Mouse (Mus musculus): Measurements from ENCODE around the gene Wrap53.
A peak's percentile ranks its signal among the peaks of the same experiment; 100 is the strongest.
"Not testable (repeated sequence)": the region's sequence is repeated elsewhere in the genome, so short reads cannot be mapped to it uniquely, and the experiment has no call there.

Wrap53 gene

GRCm38 (mm10) chr11:69580091-69580514 lies at the start of gene Wrap53, which contains the start of gene Trp53:
TSS of gene Wrap53 (minus strand) at chr11:69580255.
TSS of gene Trp53 (plus strand) at chr11:69580359.
- peak; percentile 93 for DNase-seq (ENCODE audit: low spot score)

DNA sequence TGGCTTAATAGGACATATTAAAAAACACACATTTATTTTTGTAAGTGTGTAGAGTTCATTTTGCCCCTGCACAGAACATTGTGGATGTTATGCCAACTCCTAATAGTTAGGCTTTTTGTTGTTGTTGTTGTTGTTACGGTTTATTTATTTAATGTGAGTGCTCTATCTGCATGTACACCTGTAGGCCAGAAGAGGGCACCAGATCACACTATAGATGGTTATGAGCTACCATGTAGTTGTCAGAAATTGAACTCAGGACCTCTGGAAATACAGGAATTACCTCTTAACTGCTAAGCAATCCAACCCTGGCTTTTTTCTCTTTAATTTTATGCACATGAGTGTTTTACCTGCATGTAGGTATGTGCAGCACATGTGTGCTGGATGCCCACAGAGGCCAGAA lies 49.7 kb upstream of the Wrap53 start:
- DNase-seq (ENCODE audit: low spot score): no peak

DNA sequence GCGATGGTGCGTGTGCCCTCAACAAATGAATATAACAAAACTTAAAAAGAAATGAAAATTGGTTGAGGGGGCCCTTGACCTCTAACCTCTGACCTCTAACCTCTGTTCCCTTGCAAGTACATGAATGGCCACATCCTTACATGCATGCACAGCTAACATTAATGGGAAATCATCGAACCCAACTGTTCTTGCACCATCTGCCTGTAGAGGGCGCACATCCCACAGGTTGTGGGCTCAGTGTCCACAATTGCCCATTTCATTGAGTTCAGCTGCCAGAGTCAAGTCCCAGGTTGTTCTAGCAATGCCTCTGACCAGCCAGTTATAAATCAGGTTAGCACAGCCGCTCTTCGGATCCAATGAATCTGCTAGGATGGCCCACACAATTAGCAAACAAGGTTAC lies 48.2 kb upstream of the Wrap53 start:
- DNase-seq (ENCODE audit: low spot score): peak; percentile 82

DNA sequence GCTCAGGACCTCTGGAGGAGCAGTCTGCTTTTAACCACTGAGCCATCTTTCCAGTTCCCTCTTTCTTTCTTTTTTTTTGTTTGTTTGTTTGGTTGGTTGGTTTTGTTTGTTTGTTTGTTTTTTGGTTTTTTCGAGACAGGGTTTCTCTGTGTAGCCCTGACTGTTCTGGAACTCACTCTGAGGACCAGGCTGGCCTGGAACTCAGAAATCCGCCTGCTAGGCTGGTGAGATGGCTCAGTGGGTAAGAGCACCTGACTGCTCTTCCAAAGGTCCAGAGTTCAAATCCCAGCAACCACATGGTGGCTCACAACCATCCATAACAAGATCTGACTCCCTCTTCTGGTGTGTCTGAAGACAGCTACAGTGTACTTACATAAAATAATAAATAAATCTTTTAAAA lies 44.3 kb upstream of the Wrap53 start:
- DNase-seq (ENCODE audit: low spot score): not testable (repeated sequence)

- DNase-seq (ENCODE audit: low spot score): no peak
Measured at GRCm38 (mm10) chr11:69623006-69623405, 43.0 kb upstream of the Wrap53 start.

DNA sequence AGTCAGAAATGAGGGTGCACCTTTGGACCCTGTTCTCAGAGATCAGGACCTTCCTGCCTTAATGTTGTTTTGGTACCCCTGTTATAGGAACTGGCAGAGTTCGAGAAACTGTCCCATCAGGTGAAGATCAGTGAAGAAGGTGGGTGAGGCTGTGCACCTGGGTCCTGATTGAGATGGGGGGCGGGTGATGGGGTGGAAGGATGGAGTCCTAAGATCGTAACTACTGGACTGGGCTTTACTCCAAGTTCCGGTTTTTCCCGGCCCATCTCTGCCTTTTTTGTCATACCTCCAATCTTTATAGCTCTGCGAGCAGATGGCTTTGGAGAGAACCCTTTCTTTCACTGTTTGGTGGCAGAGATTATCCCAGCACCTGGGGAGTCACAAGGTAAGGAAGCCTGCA lies 42.4 kb upstream of the Wrap53 start:
- DNase-seq (ENCODE audit: low spot score): no peak

DNA sequence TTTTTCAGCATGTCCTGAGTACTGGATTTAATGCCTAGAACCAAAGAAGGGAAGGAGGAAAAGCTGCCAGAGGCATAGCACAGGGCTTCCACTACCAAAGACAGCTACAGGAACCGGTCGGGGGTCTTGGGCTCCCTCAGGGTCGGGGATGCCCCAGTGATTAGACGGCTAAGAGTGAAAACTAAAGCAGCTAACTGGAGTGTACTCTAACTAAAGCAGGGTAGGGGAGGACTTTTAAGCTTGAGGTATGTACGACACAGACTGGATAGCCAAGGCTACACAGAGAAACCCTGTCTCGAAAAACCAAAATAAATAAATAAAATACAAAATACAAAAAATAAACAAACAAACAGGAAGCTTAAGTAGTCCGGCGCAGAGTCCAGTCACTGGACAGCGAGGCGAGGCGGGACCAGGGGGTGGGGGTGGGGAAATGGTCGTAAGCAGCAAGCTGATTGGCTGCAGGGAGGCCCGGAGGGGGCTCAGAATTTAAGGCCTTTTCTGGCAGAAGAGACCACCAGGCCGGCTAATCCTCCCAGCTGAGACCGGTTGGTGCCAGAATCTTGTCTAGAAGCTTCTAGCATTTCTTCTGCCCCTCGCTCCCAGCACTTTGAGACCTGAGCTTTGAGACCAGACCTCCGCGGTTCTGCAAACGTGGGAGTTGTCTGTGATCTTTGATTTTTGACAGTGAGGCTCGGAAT lies 41.7 kb upstream of the Wrap53 start, which contains the start of gene Sat2:
Gene Sat2, plus strand, starts transcription at position 454 of the 698 bp plus-strand sequence.
- DNase-seq (ENCODE audit: low spot score): peak; percentile 55

DNA sequence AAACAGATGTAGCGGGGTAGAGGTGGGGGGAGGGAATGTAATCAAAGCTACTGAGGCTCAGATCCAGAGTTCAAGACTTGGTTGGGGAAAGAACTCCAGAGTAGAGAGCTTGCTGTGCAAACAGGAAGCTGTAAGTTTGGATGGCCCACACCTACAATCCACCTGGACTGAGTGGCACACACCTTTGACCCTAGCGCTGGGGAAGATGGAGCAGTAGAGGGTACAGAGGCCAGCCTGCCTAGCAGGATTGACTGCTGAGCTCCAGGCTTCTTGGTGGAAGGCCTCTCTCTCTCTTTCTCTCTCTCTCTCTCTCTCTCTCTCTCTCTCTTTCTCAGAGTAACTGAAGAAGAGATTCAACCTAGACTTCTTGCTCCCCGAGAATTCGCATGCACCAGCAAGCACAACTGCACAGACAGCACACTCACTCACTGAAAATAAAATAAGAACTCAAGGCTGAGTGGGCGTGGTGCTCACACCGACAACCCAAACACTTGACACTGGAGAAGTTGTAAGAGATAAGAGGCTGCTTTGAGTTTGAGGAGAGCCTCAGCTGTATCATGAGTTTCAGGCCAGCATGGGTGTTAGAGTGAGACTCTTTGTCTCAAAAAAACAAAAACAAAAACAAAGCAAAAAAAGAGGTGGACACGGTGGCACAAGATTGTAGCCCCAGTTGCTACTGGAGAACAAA lies 40.5 kb upstream of the Wrap53 start:
- no peak for DNase-seq (ENCODE audit: low spot score)

DNA sequence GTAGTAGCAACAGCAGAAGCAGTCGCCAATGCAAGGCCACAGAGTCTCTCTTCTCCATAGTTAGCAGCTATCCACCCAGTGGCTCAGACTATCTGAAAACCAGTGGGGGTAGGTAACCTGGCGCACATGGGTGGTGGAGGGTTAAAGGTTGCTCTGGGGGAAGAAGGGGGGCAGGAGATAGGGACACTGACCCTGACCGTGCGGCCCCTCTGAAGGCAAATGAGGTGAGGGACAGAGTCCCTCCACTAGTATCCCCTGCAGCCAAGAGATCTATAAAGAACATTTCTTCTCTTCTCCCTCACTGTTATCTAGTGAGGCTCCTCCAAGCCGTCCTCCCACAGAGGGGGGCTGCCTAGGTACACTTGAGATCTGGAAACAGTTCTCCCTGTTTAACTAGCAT lies 37.8 kb upstream of the Wrap53 start, which contains the start of gene Shbg:
Gene Shbg, minus strand, starts transcription at position 101 of the 400 bp plus-strand sequence.
- no peak for DNase-seq (ENCODE audit: low spot score)

GRCm38 (mm10) chr11:69616781-69617180 lies 36.7 kb upstream of the Wrap53 start:
- no peak for DNase-seq (ENCODE audit: low spot score)

- DNase-seq (ENCODE audit: low spot score): not testable (repeated sequence)
Measured at GRCm38 (mm10) chr11:69614257-69614588, 34.2 kb upstream of the Wrap53 start.

- DNase-seq (ENCODE audit: low spot score): peak; percentile 89
Measured at GRCm38 (mm10) chr11:69613553-69614256, 33.6 kb upstream of the Wrap53 start.

GRCm38 (mm10) chr11:69610899-69611298 lies 30.8 kb upstream of the Wrap53 start:
- no peak for DNase-seq (ENCODE audit: low spot score)

DNA sequence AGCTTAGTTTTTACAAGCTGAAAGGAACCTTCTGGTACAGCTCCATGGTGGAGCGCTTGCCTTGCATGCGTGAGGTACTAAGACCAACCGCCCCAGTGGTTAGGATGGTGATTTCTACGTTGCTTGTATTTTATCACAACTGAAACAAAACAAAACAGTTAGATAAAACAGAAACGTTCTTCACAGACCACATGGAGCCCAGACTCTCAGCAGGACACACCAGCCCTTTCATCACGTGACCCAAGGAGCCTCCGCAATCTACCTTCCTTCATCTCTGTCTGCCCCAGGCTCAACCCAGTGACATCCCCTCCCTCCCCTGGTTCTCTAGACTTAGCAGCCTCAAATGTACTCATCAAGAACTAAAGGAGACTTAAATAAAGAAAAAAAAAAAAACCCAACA lies 29.4 kb upstream of the Wrap53 start:
- DNase-seq (ENCODE audit: low spot score): no peak

DNA sequence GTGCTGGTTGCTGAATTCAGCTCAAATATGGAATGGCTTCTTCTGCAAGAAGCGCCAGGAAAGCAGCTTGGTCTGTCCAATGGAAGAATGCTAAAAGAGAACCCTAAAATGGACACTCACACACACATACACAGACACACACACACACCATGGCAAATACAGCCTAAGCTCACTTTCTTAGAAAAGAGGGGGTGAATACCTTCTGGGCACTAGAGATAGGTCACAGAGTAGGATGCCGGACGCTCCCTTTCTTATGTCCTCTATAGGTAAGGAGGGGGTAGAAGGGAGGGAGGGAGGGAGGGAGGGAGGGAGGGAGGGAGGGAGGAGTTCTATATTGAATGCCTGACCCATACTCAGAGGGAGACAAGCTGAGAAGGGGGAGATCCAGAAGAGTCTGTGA lies 28.5 kb upstream of the Wrap53 start:
- no peak for DNase-seq (ENCODE audit: low spot score)

DNA sequence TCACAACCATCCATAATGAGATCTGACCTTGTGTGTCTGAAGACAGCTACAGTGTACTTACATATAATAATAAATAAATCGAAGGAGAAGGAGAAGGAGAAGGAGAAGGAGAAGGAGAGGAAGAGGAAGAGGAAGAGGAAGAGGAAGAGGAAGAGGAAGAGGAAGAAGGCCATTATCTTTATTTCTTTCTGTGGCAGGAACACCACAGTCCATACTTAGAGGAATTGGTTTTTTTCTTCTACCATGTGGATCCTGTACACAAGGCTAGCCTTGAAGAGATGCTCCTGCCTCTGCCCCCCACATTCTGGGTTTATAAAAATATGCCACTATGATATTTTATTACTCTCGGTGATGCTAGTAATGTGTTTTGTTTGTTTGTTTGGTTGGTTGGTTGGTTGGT lies 26.8 kb upstream of the Wrap53 start:
- DNase-seq (ENCODE audit: low spot score): no peak

DNA sequence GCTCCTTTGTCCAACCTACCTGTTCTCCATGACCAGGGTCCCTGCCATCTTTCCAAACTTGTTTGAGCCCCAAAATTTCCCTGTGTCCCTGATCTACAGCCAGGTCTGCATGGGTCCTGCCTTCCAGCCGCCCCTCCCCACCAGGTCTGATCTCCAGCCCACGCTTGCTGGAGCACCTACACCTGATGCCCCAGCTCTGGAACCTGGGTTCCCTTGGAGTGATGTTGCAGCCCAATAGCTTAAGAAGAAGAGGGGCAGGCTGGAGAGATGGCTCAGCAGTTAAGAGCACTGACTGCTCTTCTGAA lies 26.4 kb upstream of the Wrap53 start:
- DNase-seq (ENCODE audit: low spot score): no peak

- peak; percentile 77 for DNase-seq (ENCODE audit: low spot score)
Measured at GRCm38 (mm10) chr11:69605726-69606490, 25.9 kb upstream of the Wrap53 start, which contains the start of gene Atp1b2. TSS of gene Atp1b2 (minus strand) at chr11:69605942.

DNA sequence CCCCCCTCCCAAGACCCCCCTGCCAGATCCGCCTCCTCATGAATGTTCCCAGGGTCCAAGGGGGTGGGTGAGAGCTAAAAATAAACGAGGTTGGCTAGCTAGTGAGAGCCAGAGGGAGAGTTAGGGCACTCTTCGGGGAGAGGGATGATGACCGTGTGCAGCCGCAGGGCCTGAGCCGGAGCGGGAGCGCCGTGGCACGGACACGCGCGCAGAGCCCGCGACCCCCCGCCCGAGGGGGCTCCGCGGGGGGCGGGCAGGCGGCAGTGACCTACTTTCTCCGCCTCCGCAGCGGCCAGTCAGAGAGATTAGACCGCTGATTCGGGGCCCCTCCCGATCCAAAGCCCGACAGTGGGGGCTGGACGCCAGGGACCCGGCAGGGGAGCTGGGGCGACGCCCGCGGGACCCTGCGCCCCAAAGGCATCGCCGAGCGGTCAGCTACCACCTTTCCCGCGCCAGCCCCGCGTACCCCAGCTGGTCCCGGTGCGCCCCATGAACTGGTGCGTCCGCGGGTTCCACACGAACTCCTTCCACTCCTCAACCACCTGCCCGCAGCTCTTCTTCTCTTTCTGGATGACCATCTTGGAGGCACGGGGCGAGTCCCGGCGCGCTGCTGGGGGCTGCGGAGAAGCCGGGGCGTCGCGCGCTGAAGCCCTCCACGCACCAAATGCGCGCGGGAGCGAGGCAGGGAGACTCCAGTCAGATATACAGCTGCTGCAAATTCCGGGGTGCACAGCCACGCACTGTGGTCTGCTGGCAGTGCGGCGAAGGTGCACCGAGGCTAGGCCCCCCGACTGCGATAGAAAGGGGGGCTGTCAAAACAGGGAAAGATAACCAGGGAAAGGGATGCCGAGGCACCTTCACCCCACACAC lies 25.0 kb upstream of the Wrap53 start:
- DNase-seq (ENCODE audit: low spot score): no peak

DNA sequence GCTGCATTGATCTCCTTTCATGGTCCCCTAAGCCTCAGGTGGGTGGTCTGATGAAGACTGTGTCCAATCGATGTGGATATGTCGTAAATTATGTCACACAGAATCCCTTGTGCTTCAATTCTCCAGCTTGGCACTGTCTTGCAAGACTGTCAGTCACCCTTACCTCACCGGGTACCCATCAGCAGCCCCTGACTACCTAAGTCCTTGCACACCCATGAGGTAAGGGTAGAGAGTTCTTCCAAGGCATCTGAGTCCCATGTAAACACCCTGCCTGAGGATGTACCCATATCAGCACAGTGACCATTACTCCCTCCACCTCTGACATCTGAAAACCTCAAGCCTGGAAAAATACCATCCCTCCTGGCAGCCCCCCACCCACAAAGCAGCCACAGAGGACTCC lies 24.3 kb upstream of the Wrap53 start:
- DNase-seq (ENCODE audit: low spot score): no peak

DNA sequence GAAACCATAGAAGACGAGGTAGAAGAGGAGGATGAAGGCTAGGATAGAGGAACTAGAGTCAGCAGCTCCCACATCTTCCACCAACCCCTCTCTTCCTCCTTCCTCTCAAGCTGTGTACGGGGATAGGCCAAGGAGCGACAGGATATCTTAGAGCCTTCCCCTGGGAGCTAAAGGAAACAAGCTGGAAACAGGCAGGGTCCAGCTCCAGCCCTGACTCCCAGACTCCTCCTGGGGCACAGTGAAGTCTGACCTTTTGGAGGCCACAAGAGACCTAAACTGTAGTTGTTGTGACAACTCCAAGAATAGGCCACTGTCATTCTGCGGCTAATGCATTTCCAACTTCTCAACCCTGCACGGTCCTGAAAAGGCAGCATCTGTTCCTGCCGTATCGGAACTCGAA lies 23.5 kb upstream of the Wrap53 start:
- DNase-seq (ENCODE audit: low spot score): no peak
